Mouse (Mus musculus): Measurements from ENCODE around the gene Il1rl1. TPM values are rescaled to one million over a fixed set of nuclear protein-coding genes. Genes with fewer than 3 reads are reported as not detected.

The Il1rl1 gene
- polyA plus RNA-seq, 1 experiment = not detected

GRCm38 (mm10) chr1:40404682-40405081 lies 24.7 kb upstream of the Il1rl1 start:
- no peak overlapping the region for H3K4me3 ChIP-seq (ENCODE audit: insufficient read depth, low read depth, low read length)
- H3K27ac ChIP-seq (ENCODE audit: insufficient read depth, low read depth, low read length) = no peak overlapping the region
- TF ChIP-seq POLR2A (IDR thresholded peaks at IDR 0.05; ENCODE audit: insufficient read depth, low read depth, low read length) (no peak), CTCF (IDR thresholded peaks at IDR 0.05; ENCODE audit: insufficient read depth, low read depth, low read length) (no peak)
- WGBS = 75% methylated on average over 7 of the region's 7 CpGs
- 0 out of 2 replicates have a peak, but pooled peaks cover 2% of the 10 kb centered on the region for H3K4me1 ChIP-seq (ENCODE audit: control insufficient read depth, insufficient read depth, low read length)

GRCm38 (mm10) chr1:40409882-40410281 lies 19.5 kb upstream of the Il1rl1 start:
- 78% methylated on average over 1 of the region's 1 CpGs for WGBS
- no peak overlapping the region for H3K4me3 ChIP-seq (ENCODE audit: insufficient read depth, low read depth, low read length)
- H3K27ac ChIP-seq (ENCODE audit: insufficient read depth, low read depth, low read length) = no peak overlapping the region
- H3K4me1 ChIP-seq (ENCODE audit: control insufficient read depth, insufficient read depth, low read length) = 0 out of 2 replicates have a peak, but pooled peaks cover under 1% of the 10 kb centered on the region
- TF ChIP-seq CTCF (IDR thresholded peaks at IDR 0.05; ENCODE audit: insufficient read depth, low read depth, low read length) (no peak), POLR2A (IDR thresholded peaks at IDR 0.05; ENCODE audit: insufficient read depth, low read depth, low read length) (no peak)

- H3K27ac ChIP-seq (ENCODE audit: insufficient read depth, low read depth, low read length) = no peak overlapping the region
- no peak for TF ChIP-seq POLR2A (IDR thresholded peaks at IDR 0.05; ENCODE audit: insufficient read depth, low read depth, low read length)
- TF ChIP-seq CTCF (IDR thresholded peaks at IDR 0.05; ENCODE audit: insufficient read depth, low read depth, low read length) = no peak
- H3K4me1 ChIP-seq (ENCODE audit: control insufficient read depth, insufficient read depth, low read length) = no peaks in the 10 kb centered on the region
- WGBS = 95% methylated on average over 1 of the region's 1 CpGs
- no peak overlapping the region for H3K4me3 ChIP-seq (ENCODE audit: insufficient read depth, low read depth, low read length)
Observed at GRCm38 (mm10) chr1:40413039-40413438, 16.3 kb upstream of the Il1rl1 start.

- H3K27ac ChIP-seq (ENCODE audit: insufficient read depth, low read depth, low read length) = no peak overlapping the region
- WGBS = 84% methylated on average over 7 of the region's 7 CpGs
- H3K4me1 ChIP-seq (ENCODE audit: control insufficient read depth, insufficient read depth, low read length) = no peaks in the 10 kb centered on the region
- TF ChIP-seq CTCF (IDR thresholded peaks at IDR 0.05; ENCODE audit: insufficient read depth, low read depth, low read length) (no peak), POLR2A (IDR thresholded peaks at IDR 0.05; ENCODE audit: insufficient read depth, low read depth, low read length) (no peak)
- no peak overlapping the region for H3K4me3 ChIP-seq (ENCODE audit: insufficient read depth, low read depth, low read length)
Observed at GRCm38 (mm10) chr1:40414276-40414675, 15.1 kb upstream of the Il1rl1 start.

- Histone ChIP-seq H3K4me1 (ENCODE audit: control insufficient read depth, insufficient read depth, low read length) (no peaks in the 10 kb centered on the region), H3K4me3 (ENCODE audit: insufficient read depth, low read depth, low read length) (no peak overlapping the region), H3K27ac (ENCODE audit: insufficient read depth, low read depth, low read length) (no peak overlapping the region)
- TF ChIP-seq CTCF (IDR thresholded peaks at IDR 0.05; ENCODE audit: insufficient read depth, low read depth, low read length) = no peak
- TF ChIP-seq POLR2A (IDR thresholded peaks at IDR 0.05; ENCODE audit: insufficient read depth, low read depth, low read length) = no peak
- WGBS = 71% methylated on average over 7 of the region's 7 CpGs
Observed at GRCm38 (mm10) chr1:40414863-40415656, 14.3 kb upstream of the Il1rl1 start.

- H3K4me1 ChIP-seq (ENCODE audit: control insufficient read depth, insufficient read depth, low read length) = no peaks in the 10 kb centered on the region
- over 99% methylated on average over 2 of the region's 2 CpGs for WGBS
- H3K4me3 ChIP-seq (ENCODE audit: insufficient read depth, low read depth, low read length) = no peak overlapping the region
- H3K27ac ChIP-seq (ENCODE audit: insufficient read depth, low read depth, low read length) = no peak overlapping the region
- TF ChIP-seq POLR2A (IDR thresholded peaks at IDR 0.05; ENCODE audit: insufficient read depth, low read depth, low read length) (no peak), CTCF (IDR thresholded peaks at IDR 0.05; ENCODE audit: insufficient read depth, low read depth, low read length) (no peak)
Observed at GRCm38 (mm10) chr1:40417034-40417433, 12.3 kb upstream of the Il1rl1 start.

GRCm38 (mm10) chr1:40418512-40418911 lies 10.9 kb upstream of the Il1rl1 start:
- WGBS = 86% methylated on average over 5 of the region's 5 CpGs
- TF ChIP-seq POLR2A (IDR thresholded peaks at IDR 0.05; ENCODE audit: insufficient read depth, low read depth, low read length) = no peak
- no peak for TF ChIP-seq CTCF (IDR thresholded peaks at IDR 0.05; ENCODE audit: insufficient read depth, low read depth, low read length)

GRCm38 (mm10) chr1:40423892-40424291 lies 5.5 kb upstream of the Il1rl1 start:
- WGBS = 89% methylated on average over 6 of the region's 6 CpGs
- H3K27ac ChIP-seq (ENCODE audit: insufficient read depth, low read depth, low read length) = no peak overlapping the region

More at GRCm38 (mm10) chr1:40418512-40418911, 10.9 kb upstream of the Il1rl1 start:
- no peak overlapping the region for H3K27ac ChIP-seq (ENCODE audit: insufficient read depth, low read depth, low read length)
- no peaks in the 10 kb centered on the region for H3K4me1 ChIP-seq (ENCODE audit: control insufficient read depth, insufficient read depth, low read length)
- no peak overlapping the region for H3K4me3 ChIP-seq (ENCODE audit: insufficient read depth, low read depth, low read length)

GRCm38 (mm10) chr1:40427270-40427669 lies 2.1 kb upstream of the Il1rl1 start:
- no peak overlapping the region for H3K4me3 ChIP-seq (ENCODE audit: insufficient read depth, low read depth, low read length)
- H3K4me1 ChIP-seq (ENCODE audit: control insufficient read depth, insufficient read depth, low read length) = no peaks in the 10 kb centered on the region
- WGBS = 94% methylated on average over 9 of the region's 9 CpGs
- H3K27ac ChIP-seq (ENCODE audit: insufficient read depth, low read depth, low read length) = no peak overlapping the region
- no peak for TF ChIP-seq POLR2A (IDR thresholded peaks at IDR 0.05; ENCODE audit: insufficient read depth, low read depth, low read length)
- TF ChIP-seq CTCF (IDR thresholded peaks at IDR 0.05; ENCODE audit: insufficient read depth, low read depth, low read length) = no peak

More at GRCm38 (mm10) chr1:40423892-40424291, 5.5 kb upstream of the Il1rl1 start:
- Histone ChIP-seq H3K4me1 (ENCODE audit: control insufficient read depth, insufficient read depth, low read length) (no peaks in the 10 kb centered on the region), H3K4me3 (ENCODE audit: insufficient read depth, low read depth, low read length) (no peak overlapping the region)
- TF ChIP-seq POLR2A (IDR thresholded peaks at IDR 0.05; ENCODE audit: insufficient read depth, low read depth, low read length) = no peak
- TF ChIP-seq CTCF (IDR thresholded peaks at IDR 0.05; ENCODE audit: insufficient read depth, low read depth, low read length) = no peak
